Mouse (Mus musculus) MEL-GATA-1-ER (cell line): ENCODE results near the gene Klf15.

Source experiments
- DNase-seq: peaks from one replicate; pipeline ENCODE4 v3.0.0-alpha.2; 2012; ENCODE audit warnings: low read depth; ENCODE audit errors: extremely low read depth

Klf15 gene

DNA sequence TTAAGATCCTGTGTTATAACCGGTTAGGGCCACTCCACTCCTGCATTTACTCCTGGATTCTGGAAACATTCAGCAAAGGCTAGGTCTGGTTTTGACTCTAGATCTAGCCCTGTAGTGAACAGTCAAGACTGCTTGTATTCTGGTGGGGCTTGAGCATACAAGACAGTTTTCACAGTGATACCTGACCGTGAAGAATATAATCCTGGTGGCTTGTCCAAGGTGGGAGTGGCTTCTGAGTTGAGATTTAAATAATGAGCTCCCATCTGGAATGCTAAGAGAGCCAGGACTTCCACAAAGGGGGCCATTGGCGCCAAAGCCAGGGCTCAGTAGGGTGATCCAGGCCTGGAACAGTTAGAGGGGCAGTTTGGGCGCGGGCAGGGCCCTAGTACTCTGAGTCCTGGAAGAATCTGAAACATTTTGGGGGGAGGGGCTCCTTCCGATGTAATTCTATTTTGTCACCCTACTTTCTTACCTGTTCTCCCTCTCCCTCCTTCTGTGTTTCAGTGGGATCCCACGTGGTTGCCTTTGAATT lies 1.6 kb downstream of the Klf15 start:
- DNase-seq = no peak

DNA sequence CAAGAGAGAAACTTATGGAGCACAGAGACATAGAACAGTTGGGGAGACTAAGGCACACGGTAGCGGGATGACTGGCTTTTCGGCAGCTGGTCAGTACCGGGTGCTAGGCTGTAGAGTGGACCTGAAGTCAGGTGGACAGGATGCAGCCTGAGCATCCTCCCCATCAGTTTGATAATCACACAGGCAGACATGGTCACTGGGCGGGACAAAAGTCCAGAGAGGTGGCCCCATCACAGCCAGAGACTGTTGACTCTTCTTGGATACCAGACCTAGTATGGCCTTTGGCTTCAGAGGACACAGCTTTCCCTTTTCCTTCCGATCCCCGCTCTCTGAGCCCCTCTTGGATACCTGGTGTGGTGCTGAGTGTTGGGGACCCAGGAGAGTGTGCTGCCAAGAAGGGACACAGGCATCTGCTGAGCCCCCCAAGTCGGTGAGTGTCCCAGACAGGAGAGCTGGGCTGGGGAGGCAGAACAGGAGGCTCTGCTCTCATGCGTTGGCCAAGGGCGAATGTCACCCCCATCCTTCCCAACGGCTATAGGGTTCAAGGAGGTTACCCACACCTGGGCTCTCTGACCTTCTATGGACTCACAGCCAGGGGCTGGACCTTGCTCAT lies 2.8 kb downstream of the Klf15 start:
- no peak for DNase-seq

DNA sequence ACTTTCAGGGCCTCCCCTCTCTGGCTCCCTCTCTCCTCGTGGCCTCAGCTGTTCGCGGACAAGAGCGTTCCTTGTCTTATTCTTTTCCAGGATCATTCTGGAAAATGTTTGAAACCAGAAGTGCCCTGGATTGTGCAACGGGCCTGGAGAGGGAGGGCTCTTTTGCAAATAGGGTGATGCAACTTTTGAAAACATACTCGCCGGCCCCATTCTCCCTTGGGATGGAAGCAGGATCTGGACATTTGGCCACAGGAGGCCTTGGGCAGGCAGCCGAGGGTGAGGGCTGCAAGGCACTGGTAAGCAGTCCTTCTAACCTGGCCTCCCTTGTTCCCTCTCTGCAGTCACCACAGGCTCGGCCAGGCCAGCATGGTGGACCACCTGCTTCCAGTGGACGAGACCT lies 3.7 kb downstream of the Klf15 start:
- no peak for DNase-seq

DNA sequence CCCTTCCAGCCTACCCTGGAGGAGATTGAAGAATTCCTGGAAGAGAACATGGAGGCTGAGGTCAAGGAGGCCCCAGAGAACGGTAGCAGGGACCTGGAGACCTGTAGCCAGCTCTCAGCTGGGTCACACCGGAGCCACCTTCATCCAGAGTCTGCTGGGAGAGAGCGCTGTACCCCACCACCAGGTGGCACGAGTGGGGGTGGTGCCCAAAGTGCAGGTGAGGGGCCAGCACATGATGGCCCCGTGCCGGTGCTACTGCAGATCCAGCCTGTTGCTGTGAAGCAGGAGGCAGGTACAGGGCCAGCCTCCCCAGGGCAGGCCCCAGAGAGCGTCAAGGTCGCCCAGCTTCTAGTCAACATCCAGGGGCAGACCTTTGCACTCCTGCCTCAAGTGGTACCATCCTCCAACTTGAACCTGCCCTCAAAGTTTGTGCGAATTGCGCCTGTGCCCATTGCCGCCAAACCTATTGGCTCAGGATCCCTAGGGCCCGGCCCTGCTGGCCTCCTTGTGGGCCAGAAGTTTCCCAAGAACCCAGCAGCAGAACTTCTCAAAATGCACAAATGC lies 4.6 kb downstream of the Klf15 start:
- DNase-seq = no peak

DNA sequence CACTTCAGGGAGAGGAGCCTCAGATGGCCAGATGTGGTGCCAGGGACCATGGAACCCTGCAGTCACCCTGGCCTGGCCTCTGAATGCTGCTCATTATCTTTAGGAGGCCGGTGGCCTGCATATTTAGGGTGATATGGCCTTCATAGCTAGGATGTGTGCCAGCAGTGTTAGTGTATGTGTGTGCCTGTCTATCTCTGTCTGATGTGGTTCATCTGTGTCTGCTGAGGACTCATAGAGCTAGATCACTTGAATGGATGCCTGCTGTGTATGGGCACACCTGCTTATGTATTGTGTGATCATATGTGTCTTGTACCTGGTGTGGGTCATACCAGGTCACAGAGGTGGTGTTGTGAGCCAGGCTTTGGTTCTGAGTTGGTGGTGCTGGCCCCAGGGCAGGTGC lies 5.8 kb downstream of the Klf15 start:
- no peak for DNase-seq

DNA sequence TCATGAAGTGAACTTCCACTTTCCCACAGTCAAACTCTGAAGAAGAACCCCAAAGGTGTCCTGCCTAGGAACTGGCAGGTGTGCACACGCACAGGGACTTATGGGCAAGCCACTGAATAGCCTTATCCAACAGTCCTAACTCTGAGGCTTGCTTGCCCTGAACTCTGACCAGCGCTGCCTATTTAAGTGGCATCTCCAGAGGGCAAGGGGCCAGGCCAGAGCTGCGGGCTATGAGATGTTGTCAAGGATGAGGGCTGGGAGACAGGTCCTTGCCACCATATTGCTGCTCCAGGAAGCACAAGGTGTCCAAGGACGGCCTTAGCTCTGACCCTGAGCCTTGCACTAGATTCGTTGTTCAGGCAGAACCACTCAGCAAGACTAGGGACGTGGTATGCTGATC lies 6.7 kb downstream of the Klf15 start:
- DNase-seq = no peak

DNA sequence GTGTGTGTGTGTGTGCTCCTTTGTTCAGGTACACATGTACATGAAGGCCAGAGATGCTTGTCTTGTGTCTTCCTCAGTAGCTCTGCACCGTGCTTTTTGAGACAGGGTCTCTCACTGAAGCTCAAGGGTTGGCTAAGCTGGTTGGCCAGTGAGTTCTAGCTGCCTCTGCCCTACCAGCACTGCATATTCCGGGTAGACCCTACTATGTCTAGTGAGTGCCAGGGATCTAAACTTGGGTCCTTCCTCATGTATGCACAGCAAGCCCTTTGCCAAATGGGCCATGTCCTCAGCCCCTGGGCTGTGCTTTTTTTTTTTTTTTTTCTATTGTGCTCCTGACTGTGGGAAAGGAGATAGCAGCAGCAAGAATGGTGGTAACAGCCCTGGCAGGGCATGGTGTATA lies 7.9 kb downstream of the Klf15 start:
- no peak for DNase-seq

DNA sequence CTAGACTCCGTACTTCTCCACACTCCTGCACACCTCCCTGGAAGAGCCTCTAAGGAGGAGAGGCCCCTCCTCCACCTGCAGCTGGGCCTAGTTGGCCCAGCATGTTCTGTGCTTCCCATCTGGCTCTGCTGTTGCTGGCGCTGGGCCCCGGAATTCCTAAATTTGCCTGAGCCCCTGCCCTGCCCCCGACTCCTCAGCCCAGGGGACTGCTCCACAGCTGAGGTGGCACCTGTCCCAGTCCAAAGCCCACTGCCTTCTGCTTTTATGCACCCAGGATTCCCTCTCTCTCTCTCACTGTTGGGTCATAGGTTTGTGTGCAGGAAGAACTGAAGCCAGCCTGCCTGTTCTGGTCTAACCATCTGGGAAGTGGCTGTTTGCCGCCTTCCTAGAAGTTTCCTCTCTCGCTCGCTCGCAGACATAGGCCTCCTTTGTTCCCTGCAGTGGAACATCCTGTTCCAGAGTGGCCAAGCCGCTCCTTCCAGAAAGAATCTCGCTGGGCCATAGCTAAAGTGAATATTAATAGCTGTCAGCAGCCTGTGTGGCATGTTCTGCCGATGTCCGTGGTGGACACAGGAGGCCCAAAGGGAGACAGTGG lies 8.7 kb downstream of the Klf15 start:
- no peak for DNase-seq

DNA sequence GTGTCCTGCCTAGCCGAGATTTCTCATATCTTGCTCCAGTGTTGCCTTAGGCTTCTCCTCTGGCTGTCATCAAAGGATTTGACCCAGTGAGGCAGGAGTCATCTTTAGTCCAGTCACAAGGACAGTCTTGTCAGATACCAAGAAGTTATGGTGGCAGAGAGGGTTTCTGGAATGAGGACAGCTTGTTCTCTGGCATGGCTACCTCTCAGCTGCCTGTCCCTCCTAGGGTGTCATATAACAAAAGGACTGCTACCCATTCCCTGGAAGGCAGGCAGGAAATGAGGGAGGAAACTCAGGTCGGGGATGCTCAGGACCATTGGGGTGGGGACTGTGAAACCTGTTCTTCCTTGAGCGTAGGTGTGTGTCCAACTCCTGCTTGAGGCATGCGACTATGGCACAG lies 9.7 kb downstream of the Klf15 start:
- no peak for DNase-seq

DNA sequence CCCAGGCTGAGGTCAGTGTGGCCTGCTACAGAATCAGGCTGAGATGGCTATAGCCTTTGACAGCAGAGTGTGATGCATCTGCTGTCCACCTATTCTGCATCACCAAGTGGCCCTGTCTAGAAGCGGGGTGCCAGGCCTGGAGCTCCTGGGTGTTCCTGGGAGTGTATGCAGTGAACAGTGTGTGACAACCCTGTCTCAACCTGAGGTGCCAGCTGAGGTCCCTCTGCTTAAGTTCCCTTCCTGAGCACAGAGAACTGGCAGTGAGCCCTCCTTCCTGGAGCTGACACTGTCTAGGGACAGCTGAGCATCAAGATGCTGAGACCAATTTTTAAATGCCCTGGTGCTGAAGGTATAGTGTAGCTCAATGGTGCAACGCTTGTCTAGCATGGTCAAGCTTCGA lies 10.3 kb downstream of the Klf15 start:
- DNase-seq = no peak

DNA sequence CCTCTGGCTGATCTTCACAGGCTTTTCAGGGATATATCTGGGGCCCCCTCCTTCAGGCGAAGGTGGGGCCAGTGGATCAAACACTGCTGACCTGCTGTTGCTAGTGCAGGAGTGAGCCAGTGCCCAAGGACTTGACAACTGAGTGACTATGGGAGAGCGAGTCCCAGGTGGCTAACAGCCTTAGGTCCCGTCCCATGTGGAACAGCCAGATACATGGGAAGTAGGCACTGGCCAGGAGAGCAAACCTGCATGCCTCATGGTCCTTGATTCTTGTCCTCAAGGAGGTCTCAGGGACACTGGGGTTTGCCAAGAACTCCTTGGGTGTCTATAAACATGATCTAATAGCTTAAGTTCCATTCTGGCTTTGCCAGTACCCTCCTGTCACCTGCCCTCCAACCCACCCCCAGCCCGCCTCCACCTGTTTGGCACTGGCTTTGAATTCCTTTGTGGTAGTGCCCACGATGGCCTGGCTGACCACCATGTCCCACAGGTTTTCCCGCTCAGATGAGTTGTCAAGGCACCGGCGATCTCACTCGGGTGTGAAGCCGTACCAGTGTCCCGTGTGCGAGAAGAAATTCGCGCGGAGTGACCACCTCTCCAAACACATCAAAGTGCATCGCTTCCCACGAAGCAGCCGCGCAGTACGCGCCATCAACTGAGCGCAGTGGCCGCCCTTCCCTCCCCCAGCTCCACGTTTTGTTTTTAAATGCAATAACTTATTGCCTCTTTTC lies 11.4 kb downstream of the Klf15 start:
- no peak for DNase-seq

DNA sequence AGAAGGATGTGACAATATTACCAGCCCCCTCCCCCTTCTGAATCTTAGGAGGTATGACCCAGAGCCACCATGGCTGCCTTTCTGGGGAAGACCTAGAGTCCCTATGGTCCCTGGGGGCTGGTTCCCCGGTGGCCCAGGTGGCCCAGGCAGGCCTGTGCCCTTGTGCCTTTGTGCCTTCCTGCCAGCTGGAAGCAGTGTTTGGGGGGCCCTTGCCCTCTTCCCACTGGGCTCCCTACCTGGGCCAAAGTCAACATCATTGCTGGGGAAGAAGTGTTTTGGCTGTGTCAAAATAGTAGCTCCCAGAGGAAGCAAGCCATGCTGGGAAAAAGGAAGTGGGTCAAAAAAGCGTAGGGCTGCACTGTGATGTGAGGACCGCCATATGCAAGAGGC lies 12.0 kb downstream of the Klf15 start:
- no peak for DNase-seq

DNA sequence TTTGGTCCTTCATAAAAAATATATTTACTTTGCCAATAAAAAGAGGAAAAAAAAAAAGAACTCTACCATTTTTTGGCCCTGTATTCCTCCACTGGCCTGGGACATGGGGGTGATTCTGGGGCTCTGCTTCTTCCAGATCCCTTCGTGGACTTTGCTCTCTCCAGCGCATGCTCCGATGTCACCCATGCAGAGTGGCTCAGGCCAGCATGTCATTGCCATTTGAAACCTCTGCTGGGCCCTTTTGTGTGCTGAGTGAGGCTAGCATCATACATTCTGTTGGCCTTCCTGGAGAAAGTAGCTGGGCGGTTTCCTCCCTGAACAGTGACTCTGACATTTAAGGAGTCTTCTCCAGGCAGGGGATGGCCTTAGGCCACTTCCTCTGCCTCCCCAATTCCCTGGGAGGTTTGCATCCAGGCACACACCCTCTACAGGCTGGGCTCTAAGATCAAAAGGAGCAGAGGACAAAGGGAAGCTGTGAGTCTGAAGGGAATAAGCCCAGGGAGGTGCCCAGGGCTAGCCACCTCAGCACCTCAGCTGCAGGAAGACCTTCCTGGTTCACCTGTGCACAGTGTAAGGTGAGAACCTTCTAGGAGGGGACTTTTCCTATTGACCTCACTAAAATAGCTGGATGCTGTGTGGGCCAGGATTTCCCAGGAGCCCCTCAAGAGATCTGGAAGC lies 12.9 kb downstream of the Klf15 start:
- no peak for DNase-seq

DNA sequence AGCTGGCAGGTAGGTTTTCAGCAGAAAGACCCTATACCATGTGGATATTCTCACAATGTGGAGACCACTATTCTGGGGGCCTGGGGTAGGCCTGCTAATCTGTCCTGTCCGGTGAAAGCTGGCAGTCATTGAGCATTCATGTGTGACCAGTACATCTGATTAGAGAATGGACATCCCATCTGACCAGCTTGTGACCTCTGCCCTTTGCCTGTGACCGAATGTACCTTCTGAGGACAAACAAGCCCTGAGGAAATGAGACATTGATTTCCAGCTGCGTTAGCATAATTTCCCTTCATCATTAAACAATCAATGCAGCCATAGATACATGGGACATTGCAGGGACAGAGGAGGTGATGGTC lies 13.5 kb downstream of the Klf15 start:
- no peak for DNase-seq

DNA sequence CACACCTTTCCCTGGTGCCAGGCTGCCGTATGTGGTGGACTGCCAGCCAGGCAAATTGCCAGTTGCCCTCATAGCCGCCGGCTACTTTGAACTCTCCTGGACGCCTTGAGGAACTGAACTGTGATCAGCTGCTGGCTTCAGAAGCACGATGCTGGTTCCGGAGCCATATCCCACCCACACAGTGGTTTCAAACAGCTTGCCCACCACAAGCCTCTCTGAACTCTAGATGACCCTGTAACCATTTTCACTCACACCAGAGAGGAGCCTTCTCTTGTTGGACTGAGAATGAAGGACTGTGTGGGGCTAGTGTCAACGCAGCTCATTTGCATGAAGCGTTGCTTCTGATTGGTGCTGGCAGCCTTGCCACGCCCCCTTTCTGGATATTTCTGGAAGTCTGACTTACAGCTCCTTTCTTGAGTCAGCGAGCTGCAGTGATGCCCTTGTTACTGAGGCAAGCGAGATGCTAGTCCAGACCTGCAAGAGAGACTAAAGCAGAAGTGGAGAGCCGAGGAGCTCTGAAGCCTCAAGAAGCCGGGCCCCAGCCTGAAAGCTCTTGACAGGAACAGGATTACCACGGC lies 14.7 kb downstream of the Klf15 start:
- DNase-seq = no peak

DNA sequence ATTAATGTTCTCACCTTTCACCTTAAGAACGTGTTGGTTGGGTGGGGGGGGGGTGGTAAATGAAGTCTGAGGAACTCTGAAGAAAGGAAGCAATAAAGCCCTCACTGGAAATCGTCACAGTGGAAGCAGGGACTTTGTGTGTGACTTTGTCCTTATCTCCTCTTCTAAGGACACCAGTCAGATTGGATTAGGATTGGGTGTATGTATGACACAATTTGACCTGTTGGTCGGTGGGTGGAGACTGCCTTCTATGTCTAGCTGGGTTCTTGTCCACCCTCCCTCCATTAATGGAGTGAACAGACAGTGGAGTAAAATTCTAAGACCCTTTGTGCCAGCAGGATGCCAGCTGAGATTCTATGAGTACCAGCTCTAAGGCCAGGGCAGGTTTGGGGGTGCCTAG lies 21.9 kb downstream of the Klf15 start:
- DNase-seq = no peak

DNA sequence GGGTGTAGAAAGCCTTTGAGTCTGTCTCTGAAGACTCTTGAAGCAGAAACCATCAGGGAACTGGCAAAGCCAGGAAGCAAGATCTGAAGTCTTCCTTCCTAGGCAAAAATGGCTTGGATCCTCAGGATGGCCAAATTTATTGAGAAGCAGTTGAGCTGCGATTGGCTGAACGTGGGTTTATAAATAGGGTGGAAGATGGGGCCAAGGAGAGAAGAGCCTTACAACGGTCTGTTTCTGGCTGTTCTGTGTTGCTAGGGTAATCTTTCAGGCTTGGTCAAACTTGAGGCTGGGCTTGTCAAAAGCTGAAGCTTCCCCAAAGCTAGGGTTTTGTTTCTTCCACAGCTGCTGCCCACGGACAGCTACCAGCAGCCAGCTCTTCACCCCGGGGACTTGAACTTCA lies 22.5 kb downstream of the Klf15 start:
- no peak for DNase-seq

DNA sequence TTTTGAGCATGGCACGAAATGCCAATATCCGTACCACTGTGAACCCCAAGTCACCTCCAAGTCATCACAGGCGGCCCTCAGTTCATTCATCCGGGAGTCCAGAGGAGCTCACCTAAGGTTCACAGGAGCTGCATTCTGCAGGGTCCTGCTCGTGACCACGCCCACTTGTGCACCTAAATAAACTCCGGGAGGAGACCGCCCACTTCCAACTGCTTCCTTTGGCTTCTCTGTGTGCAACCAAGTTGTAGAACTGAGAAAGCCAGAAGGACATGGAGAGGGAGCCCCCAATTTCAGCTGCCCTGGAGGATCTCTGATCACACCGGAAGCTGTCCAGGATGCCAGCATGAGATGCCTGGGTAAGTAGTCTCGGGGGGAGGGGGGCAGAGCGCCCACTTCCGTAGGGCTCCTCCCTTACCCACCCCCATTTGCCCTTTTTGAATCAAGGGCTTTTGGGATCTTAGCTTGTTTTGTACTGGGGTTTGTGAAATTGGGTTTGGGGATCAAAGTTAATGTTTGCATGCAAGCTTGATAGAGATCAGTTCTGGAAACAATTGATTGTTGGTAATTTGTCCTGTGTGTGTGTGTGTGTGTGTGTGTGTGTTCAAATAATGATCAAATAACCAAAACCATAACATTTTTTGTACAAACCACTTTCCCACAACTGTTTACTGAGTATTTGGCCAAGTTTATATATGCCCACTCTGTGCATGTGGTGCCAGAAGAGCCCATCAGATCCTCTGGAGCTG lies 24.0 kb downstream of the Klf15 start, which contains the start of gene Aldh1l1:
TSS of gene Aldh1l1 (plus strand) at position 252 of the 746 bp plus-strand sequence.
- no peak for DNase-seq

DNA sequence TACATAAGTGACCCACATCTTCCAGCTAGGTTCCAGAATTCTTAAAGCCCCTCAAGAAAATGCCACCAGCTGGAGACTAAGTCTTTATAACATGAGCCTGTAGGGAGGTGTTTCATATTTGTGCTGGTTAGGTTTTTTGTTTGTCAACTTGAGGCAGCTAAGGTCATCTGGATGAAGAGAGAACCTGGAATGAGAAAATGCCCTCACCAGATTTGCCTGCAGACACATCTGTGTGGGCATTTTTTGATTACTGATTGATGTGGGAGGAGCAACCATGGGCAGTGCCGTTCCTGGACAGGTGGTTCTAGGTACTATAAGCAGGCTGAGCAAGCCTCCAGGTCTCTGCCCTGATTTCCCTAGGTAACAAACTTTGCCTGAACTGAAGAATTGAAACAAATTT lies 25.2 kb downstream of the Klf15 start:
- DNase-seq = no peak

DNA sequence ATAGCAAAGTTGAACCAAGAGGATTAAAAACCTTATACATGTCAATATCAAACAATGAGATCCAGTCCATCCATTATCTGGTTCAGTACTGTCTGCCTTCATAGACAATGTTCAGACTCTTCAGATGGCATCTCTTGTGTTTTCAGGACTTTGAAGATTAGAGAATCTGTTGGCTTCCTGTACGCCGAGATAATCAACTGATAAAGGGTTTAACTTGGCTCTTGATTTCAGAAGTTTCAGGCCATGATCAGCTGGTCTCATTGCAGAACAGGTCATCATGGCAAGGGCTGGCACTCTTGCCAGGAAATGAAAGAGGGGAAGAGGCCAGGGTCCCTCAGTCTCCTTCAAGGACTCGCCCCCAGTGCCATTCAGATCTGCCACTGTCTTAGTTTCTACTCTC lies 27.2 kb downstream of the Klf15 start:
- DNase-seq = no peak

DNA sequence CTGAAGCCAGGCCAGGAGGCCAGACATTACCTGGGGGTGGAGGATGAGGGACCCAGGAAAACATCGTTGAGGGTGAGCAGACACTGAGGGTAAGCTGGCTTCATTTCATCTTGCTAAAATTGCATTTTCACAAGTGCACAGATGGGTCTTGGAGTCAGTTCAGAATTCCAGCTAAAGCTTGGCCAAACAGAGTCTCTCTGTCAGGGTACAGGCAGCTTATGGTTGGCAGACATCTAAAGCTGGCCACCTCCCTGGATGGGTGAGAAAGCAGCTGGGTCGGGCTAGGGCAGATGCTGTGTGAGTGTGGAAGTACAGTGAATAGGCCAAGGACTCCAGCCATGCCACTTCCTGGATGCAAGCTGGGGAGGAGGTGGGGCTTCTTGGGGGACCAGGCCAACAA lies 28.6 kb downstream of the Klf15 start:
- no peak for DNase-seq
